Mouse (Mus musculus) adrenal gland (tissue): ENCODE results near the gene 2610001J05Rik.

Source experiments
- intact Hi-C: fragments of 180-260 bp; cut with DNase I; formaldehyde crosslinking; loops from one replicate; pipeline ENCODE4 v1.15.1; 2025

Gene 2610001J05Rik

DNA sequence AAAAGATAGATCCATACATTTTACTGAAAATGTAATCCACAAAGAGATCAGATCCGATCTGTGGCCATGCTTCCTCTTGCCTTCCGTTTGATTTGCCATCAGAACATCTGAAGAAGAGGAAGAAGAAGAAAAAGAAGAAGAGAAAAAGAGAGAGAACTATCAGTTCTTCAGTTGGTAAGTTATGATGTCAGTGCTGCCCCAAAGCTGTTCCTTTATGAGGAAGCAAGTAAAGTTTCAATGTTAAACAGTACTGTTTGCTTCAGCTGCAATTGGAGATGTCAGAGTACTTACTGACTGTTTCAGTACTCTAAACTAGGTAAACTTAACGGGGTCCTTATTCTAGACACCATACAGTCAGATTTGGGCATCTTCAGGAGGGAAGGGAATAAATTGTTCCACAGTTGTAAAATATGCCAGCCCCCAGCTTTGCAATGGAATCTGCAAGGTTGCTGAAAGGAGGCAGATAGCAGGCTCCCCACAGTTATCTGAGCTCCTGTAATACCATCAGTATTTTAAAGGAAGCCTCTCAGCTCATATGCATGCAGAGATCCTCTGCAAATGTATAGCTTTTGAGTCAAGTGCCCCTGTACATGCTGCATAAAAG is 34.2 kb downstream of the 2610001J05Rik start:
- intact Hi-C loops = no loop called here

DNA sequence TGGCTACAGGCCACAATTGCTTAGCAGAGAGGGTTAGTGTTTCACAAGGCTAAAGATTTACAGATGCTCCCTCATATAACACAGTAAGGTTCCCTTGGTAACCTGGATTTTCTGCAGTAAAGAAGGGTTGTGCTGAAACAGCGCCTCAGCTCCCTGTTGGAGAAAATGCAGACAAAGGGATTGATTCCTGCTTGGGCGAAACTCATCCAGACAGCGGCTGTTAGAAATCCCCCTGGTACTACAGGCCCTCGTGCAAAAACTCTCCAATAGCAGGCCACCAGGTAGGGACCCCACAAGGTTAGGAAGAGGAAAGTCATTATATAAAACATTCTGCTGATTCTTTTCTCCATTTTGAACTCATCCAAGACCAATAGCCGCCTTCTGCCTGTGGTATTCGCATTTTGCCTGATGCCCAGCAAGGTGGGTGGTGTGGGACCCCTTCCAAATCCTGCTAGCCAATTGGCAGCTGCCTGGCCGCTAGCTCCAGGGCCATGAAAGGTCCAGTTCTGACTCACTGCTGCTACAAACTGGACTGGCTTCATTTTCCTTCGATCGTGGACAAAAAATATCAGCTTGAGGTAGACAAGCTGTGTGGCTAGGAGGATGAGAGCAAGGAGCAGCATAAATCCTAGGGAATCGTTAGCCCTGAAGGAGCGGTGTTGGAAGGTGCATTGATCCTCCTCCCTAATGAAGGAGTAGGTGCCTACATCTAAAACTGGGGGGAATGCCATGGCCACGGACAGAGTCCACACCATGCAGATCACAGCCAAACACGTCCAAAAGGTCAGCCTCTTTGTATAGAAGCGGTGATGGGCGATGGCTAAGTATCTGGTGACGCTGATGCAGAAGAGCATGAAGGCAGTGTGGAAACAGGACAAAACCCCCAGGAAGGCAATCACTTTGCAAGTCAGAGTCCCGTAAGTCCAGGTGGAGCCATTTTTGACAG is 35.3 kb downstream of the 2610001J05Rik start:
- intact Hi-C loops = no loop called here

DNA sequence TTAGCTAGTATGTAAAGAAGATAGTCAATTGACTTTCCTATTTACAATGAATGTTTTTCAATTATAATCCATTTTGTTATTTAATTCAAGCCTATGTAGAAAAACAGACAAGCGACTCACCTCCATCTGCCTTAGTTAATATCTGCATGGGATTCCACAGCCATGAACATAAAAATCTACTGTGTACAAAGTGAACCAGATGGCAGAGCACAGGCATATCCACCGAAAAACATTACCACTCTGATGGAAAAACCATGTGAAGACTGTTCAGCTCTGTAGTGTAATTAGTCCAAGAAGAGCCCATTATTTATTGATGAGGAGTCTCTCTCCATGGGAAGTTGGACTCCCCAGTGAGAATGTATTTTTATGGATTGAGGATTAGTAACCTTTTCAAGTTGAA is 38.5 kb downstream of the 2610001J05Rik start:
- intact Hi-C loops = no loop called here

DNA sequence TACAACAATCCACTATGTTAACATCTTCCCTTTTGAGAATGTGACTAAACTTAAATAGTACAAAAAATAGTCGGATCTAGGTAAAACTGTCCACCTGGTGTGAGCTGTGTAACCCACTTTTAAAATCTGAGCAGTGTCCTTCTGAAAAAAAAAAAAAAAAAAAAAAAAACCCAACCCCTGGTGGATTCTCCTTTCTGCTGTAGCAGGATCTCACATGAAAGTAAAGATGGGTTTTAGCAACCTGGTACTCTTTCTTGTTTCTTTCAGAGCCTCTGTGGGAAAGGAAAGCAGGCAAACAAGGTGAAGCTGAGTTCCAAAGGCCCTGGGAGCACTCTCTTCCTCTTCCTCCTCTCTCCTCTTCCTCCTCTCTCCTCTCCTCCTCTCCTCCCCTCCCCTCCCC is 42.4 kb downstream of the 2610001J05Rik start:
- intact Hi-C loops = no loop called here
